Mouse (Mus musculus): Measurements from ENCODE around the gene Rapgefl1. TPM values are rescaled to one million over a fixed set of nuclear protein-coding genes. Genes with fewer than 3 reads are reported as not detected.

The Rapgefl1 gene
- polyA plus RNA-seq, 1 experiment from 2014 or later = 2.6 TPM

- Histone ChIP-seq H3K4me2 (replicated peaks) (peak overlapping the region; percentile 59), H3K4me3 (peak overlapping the region; percentile 61), H3K27ac (peak overlapping the region; percentile 93), H3K9ac (peak overlapping the region; percentile 70), H3K4me1 (peaks cover 7% of the 10 kb centered on the region; the same call in 1 of the 2 replicates), H3K9me3 (no peaks in the 10 kb centered on the region), H3K36me3 (peaks cover 22% of the 10 kb centered on the region), H3K27me3 (no peaks in the 10 kb centered on the region)
- under 1% methylated on average over 37 of the region's 39 CpGs for WGBS
- ATAC-seq (ENCODE audit: insufficient number of reproducible peaks, insufficient read depth, low FRiP score, low TSS enrichment) = peak; percentile 72
Observed at GRCm38 (mm10) chr11:98863751-98864429, 27.3 kb downstream of the Rapgefl1 start.

GRCm38 (mm10) chr11:98867293-98867692 lies 30.7 kb downstream of the Rapgefl1 start:
- no peak overlapping the region for H3K4me2 ChIP-seq (replicated peaks)
- no peak for ATAC-seq (ENCODE audit: insufficient number of reproducible peaks, insufficient read depth, low FRiP score, low TSS enrichment)
- 79% methylated on average over 12 of the region's 12 CpGs for WGBS
- H3K4me1 ChIP-seq = peaks cover 23% of the 10 kb centered on the region; the same call in 1 of the 2 replicates
- H3K9ac ChIP-seq = no peak overlapping the region
- H3K27me3 ChIP-seq = no peaks in the 10 kb centered on the region
- peaks cover 31% of the 10 kb centered on the region for H3K36me3 ChIP-seq
- H3K27ac ChIP-seq = no peak overlapping the region
- H3K9me3 ChIP-seq = no peaks in the 10 kb centered on the region
- no peak overlapping the region for H3K4me3 ChIP-seq

- no peak for ATAC-seq (ENCODE audit: insufficient number of reproducible peaks, insufficient read depth, low FRiP score, low TSS enrichment)
- no peaks in the 10 kb centered on the region for H3K9me3 ChIP-seq
- WGBS = 92% methylated on average over 8 of the region's 8 CpGs
- no peaks in the 10 kb centered on the region for H3K27me3 ChIP-seq
- peaks cover 17% of the 10 kb centered on the region; the same call in 1 of the 2 replicates for H3K4me1 ChIP-seq
- H3K4me3 ChIP-seq = no peak overlapping the region
- H3K27ac ChIP-seq = no peak overlapping the region
- H3K4me2 ChIP-seq (replicated peaks) = no peak overlapping the region
- H3K9ac ChIP-seq = no peak overlapping the region
- H3K36me3 ChIP-seq = peaks cover 44% of the 10 kb centered on the region
Observed at GRCm38 (mm10) chr11:98869906-98870305, 33.3 kb downstream of the Rapgefl1 start.

- no peak overlapping the region for H3K4me3 ChIP-seq
- peaks cover 17% of the 10 kb centered on the region; the same call in 1 of the 2 replicates for H3K4me1 ChIP-seq
- H3K27me3 ChIP-seq = no peaks in the 10 kb centered on the region
- peaks cover 44% of the 10 kb centered on the region for H3K36me3 ChIP-seq
- H3K4me2 ChIP-seq (replicated peaks) = no peak overlapping the region
- peak overlapping the region; percentile 71; the same call in 1 of the 2 replicates for H3K27ac ChIP-seq
- 72% methylated on average over 5 of the region's 5 CpGs for WGBS
- H3K9ac ChIP-seq = no peak overlapping the region
- no peak for ATAC-seq (ENCODE audit: insufficient number of reproducible peaks, insufficient read depth, low FRiP score, low TSS enrichment)
- H3K9me3 ChIP-seq = no peaks in the 10 kb centered on the region
Observed at GRCm38 (mm10) chr11:98870791-98871190, 34.2 kb downstream of the Rapgefl1 start.

GRCm38 (mm10) chr11:98871416-98871815 lies 34.8 kb downstream of the Rapgefl1 start:
- Histone ChIP-seq H3K27ac (peak overlapping the region; percentile 71), H3K9me3 (no peaks in the 10 kb centered on the region), H3K27me3 (no peaks in the 10 kb centered on the region), H3K4me2 (replicated peaks) (no peak overlapping the region), H3K4me3 (no peak overlapping the region), H3K9ac (no peak overlapping the region), H3K36me3 (peaks cover 42% of the 10 kb centered on the region), H3K4me1 (peaks cover 17% of the 10 kb centered on the region; the same call in 1 of the 2 replicates)
- WGBS = 51% methylated on average over 4 of the region's 4 CpGs
- no peak for ATAC-seq (ENCODE audit: insufficient number of reproducible peaks, insufficient read depth, low FRiP score, low TSS enrichment)

- Histone ChIP-seq H3K27ac (peak overlapping the region; percentile 71), H3K27me3 (no peaks in the 10 kb centered on the region), H3K4me1 (peaks cover 17% of the 10 kb centered on the region; the same call in 1 of the 2 replicates), H3K4me3 (no peak overlapping the region), H3K9me3 (no peaks in the 10 kb centered on the region), H3K4me2 (replicated peaks) (no peak overlapping the region), H3K9ac (no peak overlapping the region), H3K36me3 (peaks cover 37% of the 10 kb centered on the region)
- no peak for ATAC-seq (ENCODE audit: insufficient number of reproducible peaks, insufficient read depth, low FRiP score, low TSS enrichment)
- 36% methylated on average over 4 of the region's 4 CpGs for WGBS
Observed at GRCm38 (mm10) chr11:98872040-98872439, 35.5 kb downstream of the Rapgefl1 start.

GRCm38 (mm10) chr11:98873900-98874299 lies 37.3 kb downstream of the Rapgefl1 start:
- no peak overlapping the region for H3K27ac ChIP-seq
- peaks cover 22% of the 10 kb centered on the region for H3K36me3 ChIP-seq
- peaks cover 26% of the 10 kb centered on the region for H3K4me1 ChIP-seq
- no peak overlapping the region for H3K4me2 ChIP-seq (replicated peaks)
- H3K9ac ChIP-seq = no peak overlapping the region
- no peaks in the 10 kb centered on the region for H3K27me3 ChIP-seq
- ATAC-seq (ENCODE audit: insufficient number of reproducible peaks, insufficient read depth, low FRiP score, low TSS enrichment) = no peak
- H3K9me3 ChIP-seq = no peaks in the 10 kb centered on the region
- no peak overlapping the region for H3K4me3 ChIP-seq
- 92% methylated on average over 9 of the region's 9 CpGs for WGBS

- no peak overlapping the region for H3K4me3 ChIP-seq
- no peak overlapping the region for H3K9ac ChIP-seq
- WGBS = 87% methylated on average over 9 of the region's 9 CpGs
- ATAC-seq (ENCODE audit: insufficient number of reproducible peaks, insufficient read depth, low FRiP score, low TSS enrichment) = no peak
- peaks cover 14% of the 10 kb centered on the region for H3K4me1 ChIP-seq
- H3K9me3 ChIP-seq = no peaks in the 10 kb centered on the region
- no peaks in the 10 kb centered on the region for H3K27me3 ChIP-seq
- H3K36me3 ChIP-seq = peaks cover 24% of the 10 kb centered on the region
- H3K27ac ChIP-seq = no peak overlapping the region
- no peak overlapping the region for H3K4me2 ChIP-seq (replicated peaks)
Observed at GRCm38 (mm10) chr11:98877001-98877400, 40.4 kb downstream of the Rapgefl1 start.

- Histone ChIP-seq H3K27ac (no peak overlapping the region), H3K36me3 (peaks cover 73% of the 10 kb centered on the region), H3K4me3 (no peak overlapping the region), H3K9ac (no peak overlapping the region), H3K9me3 (no peaks in the 10 kb centered on the region), H3K4me2 (replicated peaks) (no peak overlapping the region), H3K27me3 (no peaks in the 10 kb centered on the region), H3K4me1 (peaks cover 13% of the 10 kb centered on the region; the same call in 1 of the 2 replicates)
- 95% methylated on average over 3 of the region's 3 CpGs for WGBS
- no peak for ATAC-seq (ENCODE audit: insufficient number of reproducible peaks, insufficient read depth, low FRiP score, low TSS enrichment)
Observed at GRCm38 (mm10) chr11:98887703-98888102, 51.1 kb downstream of the Rapgefl1 start.

- Histone ChIP-seq H3K4me1 (peaks cover 13% of the 10 kb centered on the region; the same call in 1 of the 2 replicates), H3K9ac (no peak overlapping the region), H3K4me2 (replicated peaks) (no peak overlapping the region), H3K27me3 (no peaks in the 10 kb centered on the region), H3K9me3 (no peaks in the 10 kb centered on the region), H3K4me3 (no peak overlapping the region), H3K27ac (no peak overlapping the region), H3K36me3 (peaks cover 87% of the 10 kb centered on the region)
- no peak for ATAC-seq (ENCODE audit: insufficient number of reproducible peaks, insufficient read depth, low FRiP score, low TSS enrichment)
- WGBS = over 99% methylated on average over 4 of the region's 4 CpGs
Observed at GRCm38 (mm10) chr11:98889077-98889476, 52.5 kb downstream of the Rapgefl1 start.

- ATAC-seq (ENCODE audit: insufficient number of reproducible peaks, insufficient read depth, low FRiP score, low TSS enrichment) = no peak
- Histone ChIP-seq H3K36me3 (peaks cover 89% of the 10 kb centered on the region), H3K27ac (no peak overlapping the region), H3K4me1 (peaks cover 13% of the 10 kb centered on the region; the same call in 1 of the 2 replicates), H3K9me3 (no peaks in the 10 kb centered on the region), H3K4me3 (no peak overlapping the region), H3K9ac (no peak overlapping the region), H3K27me3 (no peaks in the 10 kb centered on the region), H3K4me2 (replicated peaks) (no peak overlapping the region)
- 90% methylated on average over 5 of the region's 5 CpGs for WGBS
Observed at GRCm38 (mm10) chr11:98889977-98890376, 53.4 kb downstream of the Rapgefl1 start.

- H3K4me3 ChIP-seq = no peak overlapping the region
- 58% methylated on average over 5 of the region's 5 CpGs for WGBS
- H3K27ac ChIP-seq = peak overlapping the region; percentile 72; the same call in 1 of the 2 replicates
- H3K9ac ChIP-seq = no peak overlapping the region
- peaks cover 13% of the 10 kb centered on the region; the same call in 1 of the 2 replicates for H3K4me1 ChIP-seq
- H3K4me2 ChIP-seq (replicated peaks) = 0 out of 2 replicates have a peak overlapping the region, but pooled peaks have one; percentile 7
- no peaks in the 10 kb centered on the region for H3K9me3 ChIP-seq
- H3K27me3 ChIP-seq = no peaks in the 10 kb centered on the region
- peaks cover 86% of the 10 kb centered on the region for H3K36me3 ChIP-seq
- ATAC-seq (ENCODE audit: insufficient number of reproducible peaks, insufficient read depth, low FRiP score, low TSS enrichment) = no peak
Observed at GRCm38 (mm10) chr11:98892426-98892825, 55.8 kb downstream of the Rapgefl1 start.
